Mouse (Mus musculus) hindbrain, embryonic 12.5 days (tissue): ENCODE results near the gene Dpm2. TPM values are rescaled to one million over a fixed set of nuclear protein-coding genes. Genes with fewer than 3 reads are reported as not detected.

Source experiments
- polyA plus RNA-seq: library from polyadenylated mRNA; unstranded; fragments of >200 nt; fragmentation: Nextera tagmentation; extraction: Ambion mirVana; gene quantifications from 2 replicates; pipeline ENCODE4 v1.2.1, GENCODE M21; 2016

Dpm2 gene
- polyA plus RNA-seq, 1 experiment from 2014 or later, result 117 TPM

Other genes with a start within 250 kb of the Dpm2 start
- gene Ciz1, start 218.5 kb upstream of the Dpm2 start, polyA plus RNA-seq, result 59.1 and 66.3 TPM in 2 replicates
- gene Dnm1, start 217.5 kb upstream of the Dpm2 start, polyA plus RNA-seq, result 44.4 and 47.5 TPM in 2 replicates
- 62.6 and 72.8 TPM in 2 replicates for gene 1110008P14Rik, start 188.9 kb upstream of the Dpm2 start, polyA plus RNA-seq
- 0.95 and 1.2 TPM in 2 replicates for gene Lcn2, start 182.6 kb upstream of the Dpm2 start, polyA plus RNA-seq
- 34.5 and 35.1 TPM in 2 replicates for gene Ptges2, start 175.0 kb upstream of the Dpm2 start, polyA plus RNA-seq
- gene Naif1, start 120.4 kb upstream of the Dpm2 start, polyA plus RNA-seq, result 5.9 and 6.2 TPM in 2 replicates
- gene Slc25a25, start 119.4 kb upstream of the Dpm2 start, polyA plus RNA-seq, result 40.2 and 41.6 TPM in 2 replicates
- 12.6 and 15.5 TPM in 2 replicates for gene Fam102a, start 35.5 kb upstream of the Dpm2 start, polyA plus RNA-seq
- gene Pip5kl1, start 3.9 kb downstream of the Dpm2 start, polyA plus RNA-seq, result 4.2 and 5.0 TPM in 2 replicates
- 0.31 and 0.56 TPM in 2 replicates for gene 9430097D07Rik, start 4.8 kb downstream of the Dpm2 start, polyA plus RNA-seq
- gene St6galnac4, start 16.2 kb downstream of the Dpm2 start, polyA plus RNA-seq, result 21.5 and 22.9 TPM in 2 replicates
- 13.5 and 14.3 TPM in 2 replicates for gene St6galnac6, start 28.9 kb downstream of the Dpm2 start, polyA plus RNA-seq
- gene Ak1, start 50.9 kb downstream of the Dpm2 start, polyA plus RNA-seq, result 40.4 and 43.2 TPM in 2 replicates
- gene Eng, start 75.7 kb downstream of the Dpm2 start, polyA plus RNA-seq, result 31.6 and 32.1 TPM in 2 replicates
- gene Fpgs, start 133.3 kb downstream of the Dpm2 start, polyA plus RNA-seq, result 19.5 and 20.1 TPM in 2 replicates
- 99.0 and 101 TPM in 2 replicates for gene Cdk9, start 142.2 kb downstream of the Dpm2 start, polyA plus RNA-seq
- 33.5 and 34.8 TPM in 2 replicates for gene Sh2d3c, start 150.2 kb downstream of the Dpm2 start, polyA plus RNA-seq
- 1.6 and 2.0 TPM in 2 replicates for gene 6330409D20Rik, start 170.2 kb downstream of the Dpm2 start, polyA plus RNA-seq
- 52.1 and 55.9 TPM in 2 replicates for gene Tor2a, start 186.4 kb downstream of the Dpm2 start, polyA plus RNA-seq
- 0.63 and 1.1 TPM in 2 replicates for gene Ttc16, start 204.8 kb downstream of the Dpm2 start, polyA plus RNA-seq
- 4.6 and 5.6 TPM in 2 replicates for gene Ptrh1, start 204.9 kb downstream of the Dpm2 start, polyA plus RNA-seq
- gene Cfap157, start 213.6 kb downstream of the Dpm2 start, polyA plus RNA-seq, result 0.85 and 1.5 TPM in 2 replicates